Mouse (Mus musculus) embryonic facial prominence, embryonic 14.5 days (tissue): ENCODE results near the gene Apex2. TPM values are rescaled to one million over a fixed set of nuclear protein-coding genes. Genes with fewer than 3 reads are reported as not detected.
A peak's percentile ranks its signal among the peaks of the same experiment; 100 is the strongest.

Experiments
- ATAC-seq: fragments of 200-750 bp; cut with Nextera tagmentation; 2 replicates; pipeline ENCODE4 v1.8.0; 2017; ENCODE audit warnings: low read depth, moderate number of reproducible peaks, moderate TSS enrichment
- DNase-seq: peaks from one replicate; pipeline ENCODE4 v3.0.0-alpha.2; 2015; ENCODE audit warnings: low spot score
- H3K27ac ChIP-seq: fragments of 300-500 bp; sonication (generic); replicated peaks from 2 replicates; pipeline ENCODE4 v1.5.1; 2014; ENCODE audit warnings: low read depth, mild to moderate bottlenecking, low read length, moderate library complexity
- H3K27me3 ChIP-seq: fragments of 300-500 bp; sonication (generic); replicated peaks from 2 replicates; pipeline ENCODE4 v1.6.1; 2014; ENCODE audit warnings: low read length; ENCODE audit not compliant: control insufficient read depth, insufficient read depth
- H3K36me3 ChIP-seq: fragments of 300-500 bp; sonication (generic); 2 replicates; pipeline ENCODE4 v1.6.1; 2014; ENCODE audit warnings: low read length, mixed read lengths; ENCODE audit not compliant: control insufficient read depth, insufficient read depth
- H3K4me1 ChIP-seq: fragments of 300-500 bp; sonication (generic); 2 replicates; pipeline ENCODE4 v1.6.1; 2014; ENCODE audit warnings: antibody characterized with exemption, low read length; ENCODE audit not compliant: control insufficient read depth, insufficient read depth
- H3K4me2 ChIP-seq: fragments of 300-500 bp; sonication (generic); 2 replicates; pipeline ENCODE4 v1.6.1; 2014; ENCODE audit warnings: low read depth, mild to moderate bottlenecking, low read length, moderate library complexity, mixed read lengths
- H3K4me3 ChIP-seq: fragments of 300-500 bp; sonication (generic); 2 replicates; pipeline ENCODE4 v1.5.1; 2014; ENCODE audit warnings: low read depth, mild to moderate bottlenecking, low read length
- H3K9ac ChIP-seq: fragments of 300-500 bp; sonication (generic); 2 replicates; pipeline ENCODE4 v1.6.1; 2014; ENCODE audit warnings: low read depth, mild to moderate bottlenecking, low read length, moderate library complexity, mixed read lengths
- H3K9me3 ChIP-seq: fragments of 300-500 bp; sonication (generic); 2 replicates; pipeline ENCODE4 v1.6.1; 2016; ENCODE audit warnings: low read length; ENCODE audit not compliant: control insufficient read depth
- WGBS: fragments of 180-500 bp; shearing (Covaris S2); extraction: QIAGEN DNeasy Blood & Tissue Kit; methylation state at CpG from one replicate; pipeline ENCODE4 v1.1.7; 2014; 5-methylcytosine and 5-hydroxymethylcytosine counted together
- polyA plus RNA-seq: library from polyadenylated mRNA; unstranded; fragments of >200 nt; fragmentation: Nextera tagmentation; extraction: Ambion mirVana; gene quantifications from 2 replicates; pipeline ENCODE4 v1.2.1, GENCODE M21; 2014

Apex2 gene
- polyA plus RNA-seq, result 16.9 and 18.6 TPM in 2 replicates

DNA sequence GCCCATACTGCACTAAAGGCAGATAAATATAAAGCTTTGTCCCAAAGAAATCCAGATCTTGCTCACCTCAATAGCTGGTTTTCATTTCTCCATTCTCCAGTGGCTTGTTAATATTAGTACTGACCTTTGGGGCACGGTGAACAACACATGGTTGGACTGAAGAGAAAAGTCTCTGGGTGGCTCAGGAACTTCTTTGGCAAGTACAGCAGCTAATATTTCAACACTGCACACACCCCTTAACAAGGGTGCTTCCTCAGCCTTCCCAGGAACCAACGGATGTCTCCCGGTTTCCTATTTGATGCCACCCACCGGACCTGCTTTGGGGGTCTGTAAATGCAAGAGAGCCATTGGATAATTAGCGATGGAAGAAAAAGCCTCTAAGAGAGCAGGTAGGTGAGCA is at the start of gene Apex2:
Gene Apex2, minus strand, starts transcription at position 173 of the 400 bp plus-strand sequence.
- DNase-seq (no peak), ATAC-seq (no peak)
- Histone ChIP-seq H3K27me3 (peaks cover 3% of the 10 kb centered on the region; the same call in 1 of the 2 replicates), H3K27ac (no peak within 1 kb of the TSS), H3K9me3 (no peaks in the 10 kb centered on the region), H3K4me1 (no peaks in the 10 kb centered on the region), H3K4me2 (peak within 1 kb of the TSS; percentile 54), H3K9ac (no peak within 1 kb of the TSS), H3K36me3 (peaks cover 14% of the 10 kb centered on the region; the same call in 1 of the 2 replicates), H3K4me3 (peak within 1 kb of the TSS; percentile 52)
- 63% methylated on average over 5 of the region's 5 CpGs for WGBS

DNA sequence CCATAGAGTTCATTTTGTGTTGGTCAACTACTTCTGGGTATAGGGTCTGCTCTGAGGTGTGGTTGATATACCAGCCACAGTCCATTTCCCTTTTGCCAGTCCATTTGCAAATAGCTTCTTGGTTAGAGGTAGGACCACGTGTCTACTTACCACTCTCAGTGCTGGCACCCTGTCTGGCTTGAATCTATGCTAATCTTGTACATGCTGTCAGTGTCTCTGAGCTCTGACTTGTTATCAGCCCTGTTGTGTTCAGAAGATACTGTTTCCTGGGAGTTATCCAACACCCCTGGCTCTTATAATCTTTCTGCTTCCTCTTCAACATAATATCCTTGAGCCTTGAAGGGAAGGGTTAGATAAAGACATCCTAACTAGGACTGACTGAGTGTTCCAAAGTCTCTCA is 46.8 kb upstream of the Apex2 start:
- Histone ChIP-seq H3K4me3 (no peak overlapping the region), H3K9me3 (no peaks in the 10 kb centered on the region), H3K9ac (no peak overlapping the region), H3K4me1 (no peaks in the 10 kb centered on the region), H3K27ac (no peak overlapping the region), H3K27me3 (no peaks in the 10 kb centered on the region), H3K4me2 (no peak overlapping the region), H3K36me3 (no peaks in the 10 kb centered on the region)
- DNase-seq, result no peak
- ATAC-seq, result no peak
- WGBS, result 83% methylated on average over 1 of the region's 1 CpGs

DNA sequence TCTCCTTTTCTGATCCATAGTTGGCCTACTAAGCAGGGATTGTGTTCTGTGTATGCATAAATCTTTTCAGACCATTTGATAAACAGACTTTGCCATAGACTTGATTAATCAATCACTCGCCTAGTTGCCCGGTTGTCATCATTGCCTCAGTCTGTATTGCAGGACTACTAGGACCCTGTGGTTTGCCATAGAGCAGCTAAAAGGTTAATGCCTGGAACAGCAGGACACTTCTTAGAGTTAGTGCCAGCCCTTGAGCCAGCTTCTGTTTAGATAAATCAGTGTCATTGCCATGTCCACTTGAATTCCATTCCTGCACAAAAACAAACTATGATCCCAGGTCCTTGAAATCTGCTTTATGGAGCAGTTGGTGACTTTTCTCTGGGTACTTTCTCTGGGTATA is 9.2 kb upstream of the Apex2 start:
- Histone ChIP-seq H3K9ac (no peak overlapping the region), H3K27ac (no peak overlapping the region), H3K27me3 (no peaks in the 10 kb centered on the region), H3K36me3 (no peaks in the 10 kb centered on the region), H3K4me1 (no peaks in the 10 kb centered on the region), H3K4me2 (no peak overlapping the region), H3K4me3 (no peak overlapping the region), H3K9me3 (no peaks in the 10 kb centered on the region)
- ATAC-seq (no peak), DNase-seq (no peak)
- WGBS, result 82% methylated on average over 2 of the region's 2 CpGs

DNA sequence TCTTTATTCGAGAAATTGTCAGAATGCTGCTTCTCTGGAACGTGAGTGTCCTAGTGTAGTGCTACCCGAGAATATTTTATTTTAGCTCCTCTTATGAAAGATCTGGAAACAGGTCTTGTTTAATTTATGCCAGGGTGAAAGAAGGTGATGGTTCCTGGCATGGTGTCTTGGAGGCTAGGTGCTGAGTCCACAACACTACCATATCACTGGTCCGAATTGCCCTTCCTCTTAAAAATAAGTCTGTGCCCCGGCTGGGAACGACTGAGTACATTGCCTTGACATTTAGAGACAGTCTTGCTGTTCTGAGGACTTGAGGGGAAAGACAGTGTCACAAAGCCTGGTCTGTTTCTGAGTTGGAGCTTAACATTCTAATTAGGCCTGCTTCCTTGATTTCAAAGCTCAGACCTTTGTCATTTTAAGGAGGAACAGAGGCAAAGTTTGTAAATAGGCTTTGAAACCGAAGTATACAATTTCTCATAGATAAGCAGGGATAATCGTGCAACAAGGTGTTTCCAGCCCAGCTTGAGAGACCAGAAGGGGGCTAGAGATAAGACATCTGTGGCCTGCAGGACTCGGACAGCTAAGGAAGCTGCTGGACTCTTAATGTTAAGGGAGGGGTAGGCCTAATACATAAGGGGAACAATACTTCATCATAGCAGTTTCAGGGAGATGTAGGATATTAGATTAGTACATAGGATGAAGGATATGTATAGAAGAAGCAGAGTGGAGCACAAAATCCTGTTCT is 5.5 kb upstream of the Apex2 start:
- 73% methylated on average over 9 of the region's 9 CpGs for WGBS
- DNase-seq, result no peak
- no peak overlapping the region for H3K27ac ChIP-seq
- H3K4me3 ChIP-seq, result no peak overlapping the region
- no peaks in the 10 kb centered on the region for H3K4me1 ChIP-seq
- H3K36me3 ChIP-seq, result no peaks in the 10 kb centered on the region
- H3K9ac ChIP-seq, result no peak overlapping the region
- no peak overlapping the region for H3K4me2 ChIP-seq
- no peak for ATAC-seq
- H3K27me3 ChIP-seq, result no peaks in the 10 kb centered on the region; the same call in 1 of the 2 replicates
- H3K9me3 ChIP-seq, result no peaks in the 10 kb centered on the region

DNA sequence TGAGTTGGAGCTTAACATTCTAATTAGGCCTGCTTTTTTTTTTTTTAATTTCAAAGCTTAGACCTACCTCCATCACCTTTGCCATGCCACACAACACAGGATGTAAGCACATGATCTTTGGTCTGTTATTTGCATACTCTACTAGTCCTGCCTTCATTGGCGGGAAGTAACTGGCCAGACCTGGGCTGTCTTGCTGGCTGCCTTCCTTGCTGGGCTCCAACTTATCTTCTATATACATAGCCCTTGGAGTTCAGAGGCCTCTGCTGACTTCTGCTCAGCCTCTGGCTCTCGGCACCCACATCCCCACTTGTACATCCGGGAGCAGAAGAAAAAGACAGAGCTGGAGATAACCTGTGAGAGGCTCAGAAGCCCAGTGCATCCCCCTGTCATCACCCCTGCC is 4.5 kb upstream of the Apex2 start:
- H3K27me3 ChIP-seq, result no peaks in the 10 kb centered on the region; the same call in 1 of the 2 replicates
- H3K27ac ChIP-seq, result no peak overlapping the region
- no peaks in the 10 kb centered on the region for H3K9me3 ChIP-seq
- ATAC-seq, result no peak
- H3K4me2 ChIP-seq, result no peak overlapping the region
- H3K4me1 ChIP-seq, result no peaks in the 10 kb centered on the region
- whole genome bisulfite sequencing, result 89% methylated on average over 3 of the region's 3 CpGs
- H3K4me3 ChIP-seq, result no peak overlapping the region
- no peak overlapping the region for H3K9ac ChIP-seq
- DNase-seq, result no peak
- no peaks in the 10 kb centered on the region for H3K36me3 ChIP-seq

DNA sequence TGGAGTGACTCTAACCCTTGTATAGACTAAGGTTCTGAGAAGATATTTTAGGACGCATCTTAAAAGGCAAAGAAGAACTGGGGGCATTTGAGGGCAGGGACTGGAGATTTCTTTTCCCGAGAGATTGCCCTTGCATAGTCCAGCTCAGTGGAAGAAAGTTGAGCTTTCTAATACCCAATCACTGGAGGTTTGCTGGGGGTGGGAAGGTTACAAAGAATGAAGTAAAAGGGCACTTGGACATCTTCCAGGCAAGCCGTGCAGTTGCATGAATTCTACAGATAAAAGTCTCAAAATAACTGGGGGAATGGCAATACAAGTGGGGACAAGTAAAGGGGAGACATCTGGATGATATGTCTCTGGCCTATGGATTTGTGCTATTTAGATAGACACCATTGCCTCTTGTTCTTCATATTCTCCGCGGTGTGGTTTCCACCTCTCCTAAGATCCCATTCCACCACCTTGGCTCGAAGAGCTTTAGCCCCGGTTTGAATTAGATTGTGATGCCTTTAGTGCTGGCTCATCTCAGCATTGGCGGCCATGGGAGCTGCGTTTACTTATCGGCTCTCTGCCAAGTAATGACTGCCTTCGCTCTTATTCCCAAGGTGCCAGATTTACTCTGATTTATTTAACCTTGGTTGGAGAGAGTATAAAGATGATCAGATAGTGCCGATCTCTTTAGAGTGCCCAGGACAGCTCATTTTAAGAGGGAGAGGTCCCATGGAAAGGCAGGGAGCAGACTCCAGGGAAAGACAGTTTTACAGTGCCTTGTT is 3.8 kb upstream of the Apex2 start:
- Histone ChIP-seq H3K27ac (no peak overlapping the region), H3K4me1 (no peaks in the 10 kb centered on the region), H3K9me3 (no peaks in the 10 kb centered on the region), H3K27me3 (no peaks in the 10 kb centered on the region; the same call in 1 of the 2 replicates), H3K9ac (no peak overlapping the region), H3K36me3 (no peaks in the 10 kb centered on the region), H3K4me2 (no peak overlapping the region), H3K4me3 (no peak overlapping the region)
- ATAC-seq (no peak), DNase-seq (no peak)
- whole genome bisulfite sequencing, result 83% methylated on average over 12 of the region's 12 CpGs

DNA sequence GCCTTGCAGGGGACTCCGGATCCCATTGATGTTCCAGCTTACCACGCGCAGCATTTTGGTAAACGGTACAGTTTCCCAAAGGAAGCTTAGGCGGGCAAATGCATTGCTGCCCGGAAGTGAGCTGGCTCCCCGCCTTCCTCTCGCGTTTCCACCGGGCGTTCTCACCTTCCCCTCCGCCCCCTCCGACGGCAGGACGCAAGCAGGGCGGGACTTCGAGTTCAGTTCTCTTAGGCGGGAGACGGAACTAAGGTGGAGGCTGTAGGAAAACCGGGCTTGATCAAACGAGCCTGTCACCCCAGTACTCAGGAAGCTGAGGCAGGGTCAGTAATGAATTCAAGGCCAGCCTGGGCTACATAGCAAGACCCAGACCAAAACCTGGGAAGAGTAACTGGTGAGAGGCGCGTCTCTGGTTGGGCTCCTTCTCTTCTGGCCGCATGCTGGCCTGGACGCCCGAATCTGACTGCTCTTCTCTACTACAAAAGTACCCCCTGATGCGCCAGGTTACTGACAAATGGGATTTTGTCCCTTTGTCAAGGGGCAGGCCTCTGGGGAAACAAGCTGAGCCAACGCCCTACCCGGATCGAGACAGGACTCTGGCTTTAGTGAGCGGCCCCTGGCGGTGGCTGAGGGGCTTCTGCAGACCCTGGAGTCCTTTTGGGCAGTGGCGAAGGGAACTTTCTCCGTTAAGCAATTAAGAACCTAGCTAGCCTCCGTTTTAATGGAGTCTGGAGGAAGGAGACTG is 1.5 kb downstream of the Apex2 start, which contains the start of gene Pfkfb1:
Gene Pfkfb1, plus strand, starts transcription at position 207 of the 742 bp plus-strand sequence.
- Histone ChIP-seq H3K9ac (peak within 1 kb of the TSS; percentile 70), H3K4me2 (peak within 1 kb of the TSS; percentile 54), H3K9me3 (no peaks in the 10 kb centered on the region), H3K27ac (peak within 1 kb of the TSS; percentile 88), H3K4me3 (peak within 1 kb of the TSS; percentile 52), H3K4me1 (no peaks in the 10 kb centered on the region), H3K27me3 (peaks cover 3% of the 10 kb centered on the region; the same call in 1 of the 2 replicates), H3K36me3 (peaks cover 26% of the 10 kb centered on the region; the same call in 1 of the 2 replicates)
- peak; percentile 92 for DNase-seq
- ATAC-seq, result peak; percentile 97
- WGBS, result 20% methylated on average over 30 of the region's 35 CpGs

DNA sequence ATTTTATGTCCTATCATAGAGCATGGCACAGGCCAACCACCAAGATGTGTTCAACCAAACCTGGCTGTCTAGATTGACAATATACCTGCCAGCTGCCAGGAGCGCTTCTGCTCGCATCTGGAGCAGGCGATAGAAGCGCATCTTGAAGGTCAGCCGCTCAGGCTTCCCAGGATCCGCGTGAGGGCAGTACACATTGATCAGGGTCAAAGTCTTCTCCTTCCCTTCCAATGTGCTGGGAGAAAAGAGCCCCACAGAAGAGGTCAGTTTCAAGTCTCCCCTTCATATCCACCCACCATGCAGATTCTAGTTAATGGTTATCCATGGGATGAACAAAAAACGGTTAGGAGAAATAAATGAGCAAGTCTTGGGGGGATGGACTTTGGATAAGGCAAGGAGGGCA is 4.6 kb downstream of the Apex2 start:
- no peaks in the 10 kb centered on the region for H3K4me1 ChIP-seq
- no peaks in the 10 kb centered on the region for H3K9me3 ChIP-seq
- no peak overlapping the region for H3K9ac ChIP-seq
- no peak overlapping the region for H3K27ac ChIP-seq
- DNase-seq (no peak), ATAC-seq (no peak)
- WGBS, result 94% methylated on average over 8 of the region's 8 CpGs
- no peak overlapping the region for H3K4me2 ChIP-seq
- peaks cover 47% of the 10 kb centered on the region for H3K36me3 ChIP-seq
- H3K4me3 ChIP-seq, result no peak overlapping the region
- H3K27me3 ChIP-seq, result peaks cover 3% of the 10 kb centered on the region; the same call in 1 of the 2 replicates
